Mouse (Mus musculus) layer of hippocampus, postnatal 14 days (tissue): Measurements from ENCODE around the gene Papss2. TPM values are rescaled to one million over a fixed set of nuclear protein-coding genes. Genes with fewer than 3 reads are reported as not detected.

ENCODE experiments used
- DNase-seq, 2 experiments: peaks; one replicate each; pipeline ENCODE4 v3.0.0; 2021 to 2022; ENCODE audit warnings: low spot score in 2 of 2, mixed read lengths in 1 of 2
- long read RNA-seq, 2 experiments: library from polyadenylated mRNA; stranded (forward); transcript quantifications; one replicate each; pipeline ENCODE4 v2.0.0; 2021
- total RNA-seq, 2 experiments: library from RNA; stranded (reverse); gene quantifications; 2 replicates each; pipeline ENCODE4 v1.2.3; 2021

Papss2 gene
- 1 to 10 TPM; 7.3 to 8.4 TPM for total RNA-seq
- long read RNA-seq, experiment 1, partial matches to known transcripts, result 1 of 4 reads
- long read RNA-seq, experiment 1, other reads (novel, unspliced or antisense), result 0 of 4 reads
- long read RNA-seq, experiment 2, partial matches to known transcripts, result 1 of 3 reads
- long read RNA-seq, experiment 2, other reads (novel, unspliced or antisense), result 0 of 3 reads

GRCm38 (mm10) chr19:32595506-32596286 lies at the start of gene Papss2:
TSS of gene Papss2 (plus strand) at chr19:32595790.
- DNase-seq, result peak in 1 of 2 experiments; percentile 4

- no peak for DNase-seq
Observed at GRCm38 (mm10) chr19:32547396-32547795, 48.2 kb upstream of the Papss2 start.

- peak; percentile 5 to 25 for DNase-seq
Observed at GRCm38 (mm10) chr19:32548202-32548601, 47.4 kb upstream of the Papss2 start.

- DNase-seq, result no peak
Observed at GRCm38 (mm10) chr19:32550446-32550845, 45.1 kb upstream of the Papss2 start.

- no peak for DNase-seq
Observed at GRCm38 (mm10) chr19:32551442-32551841, 44.1 kb upstream of the Papss2 start.

GRCm38 (mm10) chr19:32552106-32552505 lies 43.5 kb upstream of the Papss2 start:
- no peak for DNase-seq

- DNase-seq, result no peak
Observed at GRCm38 (mm10) chr19:32553310-32553709, 42.3 kb upstream of the Papss2 start.

GRCm38 (mm10) chr19:32555257-32555656 lies 40.3 kb upstream of the Papss2 start:
- DNase-seq, result peak; percentile 20 to 54

GRCm38 (mm10) chr19:32567025-32567424 lies 28.6 kb upstream of the Papss2 start:
- no peak for DNase-seq

GRCm38 (mm10) chr19:32567447-32567846 lies 28.1 kb upstream of the Papss2 start:
- no peak for DNase-seq

- no peak for DNase-seq
Observed at GRCm38 (mm10) chr19:32568470-32568869, 27.1 kb upstream of the Papss2 start.

- no peak for DNase-seq
Observed at GRCm38 (mm10) chr19:32568961-32569653, 26.5 kb upstream of the Papss2 start.

- DNase-seq, result no peak
Observed at GRCm38 (mm10) chr19:32569725-32570124, 25.9 kb upstream of the Papss2 start.

GRCm38 (mm10) chr19:32572191-32572590 lies 23.4 kb upstream of the Papss2 start:
- no peak for DNase-seq

- DNase-seq, result no peak
Observed at GRCm38 (mm10) chr19:32573259-32573658, 22.3 kb upstream of the Papss2 start.

- DNase-seq, result no peak
Observed at GRCm38 (mm10) chr19:32574846-32575245, 20.7 kb upstream of the Papss2 start.

GRCm38 (mm10) chr19:32577749-32578148 lies 17.8 kb upstream of the Papss2 start:
- DNase-seq, result no peak

- DNase-seq, result no peak
Observed at GRCm38 (mm10) chr19:32583091-32583766, 12.4 kb upstream of the Papss2 start.

- DNase-seq, result no peak
Observed at GRCm38 (mm10) chr19:32587727-32588126, 7.9 kb upstream of the Papss2 start.

- DNase-seq, result no peak
Observed at GRCm38 (mm10) chr19:32592749-32593148, 2.8 kb upstream of the Papss2 start.

GRCm38 (mm10) chr19:32593870-32594269 lies 1.7 kb upstream of the Papss2 start:
- DNase-seq, result no peak

- no peak for DNase-seq
Observed at GRCm38 (mm10) chr19:32595131-32595505, 472 bp upstream of the Papss2 start.
